In genomic region chr1:34051251-34051650, GRCm38 (mm10) we compare ENCODE assay signal across 21 mouse cellular contexts.
DNase-seq lines count a peak whose midpoint lies in the region; ATAC-seq lines count a peak whose summit lies in the region.
"Had no signal": no experiment of that assay in that cellular context is flagged by ENCODE, and none has a peak within 500 bp of the region (broad histone marks: within the 10 kb centered on the region; RNA-seq: fewer than 3 reads in every experiment).

No protein-coding gene starts in this region.

- H3K9ac ChIP-seq in heart, embryonic 12.5 days, result no peak overlapping the region
- H3K9ac ChIP-seq in liver, embryonic 16.5 days (ENCODE audit: low read depth, low read length), result no peak overlapping the region
- H3K9ac ChIP-seq in liver, embryonic 11.5 days (ENCODE audit: low read depth, low read length), result no peak overlapping the region
- H3K9ac ChIP-seq: heart, embryonic 15.5 days; lung, embryonic 15.5 days had no signal

- H3K27ac ChIP-seq in heart, embryonic 12.5 days (ENCODE audit: poor library complexity, severe bottlenecking), result 0 out of 2 replicates have a peak overlapping the region, but pooled peaks have one; percentile 41
- no peak overlapping the region for H3K27ac ChIP-seq in liver, embryonic 16.5 days (ENCODE audit: low read length)
- no peak overlapping the region for H3K27ac ChIP-seq in liver, embryonic 11.5 days (ENCODE audit: low read depth, low read length)
- H3K27ac ChIP-seq: hindbrain, postnatal 0 days; layer of hippocampus, adult 2 months; lung, embryonic 15.5 days had no signal

- ATAC-seq in cerebellum, adult (ENCODE audit: insufficient number of reproducible peaks, low FRiP score, low TSS enrichment), result peak; percentile 40; the same call in 1 of the 2 replicates
- no peak for ATAC-seq in heart, embryonic 12.5 days (ENCODE audit: insufficient number of reproducible peaks, low FRiP score)
- peak; percentile 27; the same call in 1 of the 2 replicates for ATAC-seq in liver, embryonic 16.5 days (ENCODE audit: low read depth)
- no peak for ATAC-seq in liver, embryonic 11.5 days (replicated peaks; ENCODE audit: low FRiP score)
- ATAC-seq: CD4-positive, CD25-positive, alpha-beta regulatory T cell, adult 4 months; hindbrain, postnatal 0 days had no signal

- 70% methylated on average over 3 of the region's 3 CpGs for WGBS in heart, embryonic 12.5 days
- 77% methylated on average over 3 of the region's 3 CpGs for WGBS in liver, embryonic 16.5 days (ENCODE audit: insufficient replicate concordance)
- whole genome bisulfite sequencing in liver, embryonic 11.5 days, result 86% methylated on average over 3 of the region's 3 CpGs

- no peaks in the 10 kb centered on the region for H3K27me3 ChIP-seq in heart, embryonic 12.5 days (replicated peaks)
- H3K27me3 ChIP-seq in liver, embryonic 16.5 days (ENCODE audit: control insufficient read depth, insufficient read depth, low read depth, low read length), result no peaks in the 10 kb centered on the region
- no peaks in the 10 kb centered on the region for H3K27me3 ChIP-seq in liver, embryonic 11.5 days (replicated peaks; ENCODE audit: control insufficient read depth, insufficient read depth, low read length)
- H3K27me3 ChIP-seq: heart, embryonic 15.5 days; lung, embryonic 15.5 days had no signal

- intact Hi-C loops in heart, postnatal 14 days (cut with DNase I), result no loop called here

- H3K4me3 ChIP-seq in heart, embryonic 12.5 days, result no peak overlapping the region
- H3K4me3 ChIP-seq in liver, embryonic 16.5 days (ENCODE audit: low read depth, low read length), result no peak overlapping the region
- H3K4me3 ChIP-seq in liver, embryonic 11.5 days (ENCODE audit: low read depth, low read length), result no peak overlapping the region
- H3K4me3 ChIP-seq: erythroblast, embryonic 14.5 days; heart, embryonic 15.5 days; layer of hippocampus, adult 2 months; lung, embryonic 15.5 days had no signal

- no peak overlapping the region for H3K4me2 ChIP-seq in heart, embryonic 12.5 days
- no peak overlapping the region for H3K4me2 ChIP-seq in liver, embryonic 16.5 days (ENCODE audit: low read depth, low read length)
- H3K4me2 ChIP-seq in liver, embryonic 11.5 days, result no peak overlapping the region
- H3K4me2 ChIP-seq: lung, embryonic 15.5 days had no signal

- no peaks in the 10 kb centered on the region for H3K36me3 ChIP-seq in heart, embryonic 12.5 days
- no peaks in the 10 kb centered on the region for H3K36me3 ChIP-seq in liver, embryonic 16.5 days (ENCODE audit: control insufficient read depth, insufficient read depth)
- H3K36me3 ChIP-seq in liver, embryonic 11.5 days (ENCODE audit: control insufficient read depth, insufficient read depth, low read length), result no peaks in the 10 kb centered on the region
- H3K36me3 ChIP-seq: heart, embryonic 15.5 days; lung, embryonic 15.5 days had no signal

- peaks cover 47% of the 10 kb centered on the region for H3K4me1 ChIP-seq in heart, embryonic 12.5 days (replicated peaks)
- H3K4me1 ChIP-seq in liver, embryonic 16.5 days (ENCODE audit: control insufficient read depth, low read depth, low read length), result no peaks in the 10 kb centered on the region; the same call in 1 of the 2 replicates
- no peaks in the 10 kb centered on the region for H3K4me1 ChIP-seq in liver, embryonic 11.5 days (replicated peaks; ENCODE audit: control insufficient read depth, insufficient read depth, low read length)
- H3K4me1 ChIP-seq: lung, embryonic 15.5 days had no signal

- no peak for DNase-seq in cerebellum, postnatal 36 days
- DNase-seq in heart, postnatal 14 days, result no peak
- DNase-seq in liver, embryonic 11.5 days (ENCODE audit: low spot score), result no peak
- DNase-seq in adipocyte (ENCODE audit: low spot score), result peak; percentile 10
- DNase-seq in testis, postnatal 10 days (ENCODE audit: low spot score), result no peak
- DNase-seq: adrenal gland, adult 2 months; cerebellum, adult 11-12 months; kidney, adult 11 months; liver; retina, postnatal 1 day; right cerebral cortex, postnatal 4 days; thymus, postnatal 36 days had no signal

- no peaks in the 10 kb centered on the region; the same call in 1 of the 2 replicates for H3K9me3 ChIP-seq in heart, embryonic 12.5 days (replicated peaks)
- H3K9me3 ChIP-seq in liver, embryonic 16.5 days (replicated peaks; ENCODE audit: control insufficient read depth, low read length), result no peaks in the 10 kb centered on the region
- H3K9me3 ChIP-seq in liver, embryonic 11.5 days (ENCODE audit: control insufficient read depth, low read length), result no peaks in the 10 kb centered on the region
- H3K9me3 ChIP-seq: heart, embryonic 15.5 days; lung, embryonic 15.5 days had no signal

Comparison
In these comparisons a context has a peak if more than half of its experiments do, and no peak if none do; other contexts are left out.
1. ATAC-seq: peak in cerebellum, adult (single experiment) and liver, embryonic 16.5 days (single experiment); none in heart, embryonic 12.5 days (single experiment) and liver, embryonic 11.5 days (single experiment).